Mouse (Mus musculus) kidney, embryonic 14.5 days (tissue): ENCODE results near the gene Gm44965. TPM values are rescaled to one million over a fixed set of nuclear protein-coding genes. Genes with fewer than 3 reads are reported as not detected.
A peak's percentile ranks its signal among the peaks of the same experiment; 100 is the strongest.
"Not testable (repeated sequence)": the region's sequence is repeated elsewhere in the genome, so short reads cannot be mapped to it uniquely, and the experiment has no call there.

ENCODE experiments used
- ATAC-seq: fragments of 200-750 bp; cut with Nextera tagmentation; 2 replicates; pipeline ENCODE4 v1.8.0; 2017; ENCODE audit warnings: moderate number of reproducible peaks, mild to moderate bottlenecking, moderate TSS enrichment, moderate library complexity; ENCODE audit not compliant: low FRiP score, low TSS enrichment
- H3K27ac ChIP-seq: fragments of 300-500 bp; sonication (generic); 2 replicates; pipeline ENCODE4 v1.5.1; 2014; ENCODE audit warnings: low read depth, mild to moderate bottlenecking, low read length, moderate library complexity, mixed read lengths
- H3K27me3 ChIP-seq: fragments of 300-500 bp; sonication (generic); 2 replicates; pipeline ENCODE4 v1.6.1; 2014; ENCODE audit warnings: mild to moderate bottlenecking, low read length; ENCODE audit not compliant: control insufficient read depth, insufficient read depth
- H3K36me3 ChIP-seq: fragments of 300-500 bp; sonication (generic); 2 replicates; pipeline ENCODE4 v1.6.1; 2014; ENCODE audit warnings: low read length, mixed read lengths; ENCODE audit not compliant: control insufficient read depth, insufficient read depth
- H3K4me1 ChIP-seq: fragments of 300-500 bp; sonication (generic); 2 replicates; pipeline ENCODE4 v1.6.1; 2014; ENCODE audit warnings: low read length, mixed read lengths; ENCODE audit not compliant: control insufficient read depth, insufficient read depth
- H3K4me2 ChIP-seq: fragments of 300-500 bp; sonication (generic); replicated peaks from 2 replicates; pipeline ENCODE4 v1.6.1; 2014; ENCODE audit warnings: low read depth, mild to moderate bottlenecking, low read length
- H3K4me3 ChIP-seq: fragments of 300-500 bp; sonication (generic); 2 replicates; pipeline ENCODE4 v1.5.1; 2014; ENCODE audit warnings: mild to moderate bottlenecking, low read length
- H3K9ac ChIP-seq: fragments of 300-500 bp; sonication (generic); 2 replicates; pipeline ENCODE4 v1.6.1; 2014; ENCODE audit warnings: low read depth, mild to moderate bottlenecking, low read length, moderate library complexity
- H3K9me3 ChIP-seq: fragments of 300-500 bp; sonication (generic); 2 replicates; pipeline ENCODE4 v1.6.1; 2016; ENCODE audit warnings: low read length; ENCODE audit not compliant: control insufficient read depth
- WGBS: fragments of 180-500 bp; shearing (Covaris S2); extraction: QIAGEN DNeasy Blood & Tissue Kit; methylation state at CpG from one replicate; pipeline ENCODE4 v1.1.7; 2014; 5-methylcytosine and 5-hydroxymethylcytosine counted together
- polyA plus RNA-seq: library from polyadenylated mRNA; unstranded; fragments of >200 nt; fragmentation: Nextera tagmentation; extraction: Ambion mirVana; gene quantifications from 2 replicates; pipeline ENCODE4 v1.2.1, GENCODE M21; 2014

Gm44965 gene
- polyA plus RNA-seq, 1 experiment from 2014 or later = not detected

DNA sequence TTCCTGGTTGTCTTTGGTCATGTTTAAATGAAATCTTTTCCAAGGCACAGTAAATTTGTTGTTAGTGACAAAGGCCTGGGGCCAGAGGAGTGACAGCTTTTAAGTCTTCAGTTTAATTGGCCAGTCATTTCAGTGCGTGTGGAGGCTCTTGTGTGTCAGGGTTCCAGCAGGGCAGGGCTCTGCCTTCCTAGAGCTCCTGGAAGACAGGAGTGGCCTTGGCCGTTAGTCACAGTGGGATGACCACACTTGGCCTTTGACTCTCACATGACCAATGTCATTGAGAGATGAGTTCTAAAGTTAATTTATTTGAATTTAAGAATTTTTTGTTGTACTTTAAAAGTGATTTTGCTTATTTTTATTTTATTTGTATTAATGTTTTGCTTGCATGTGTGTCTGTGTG is 14.4 kb downstream of the Gm44965 start:
- Histone ChIP-seq H3K9ac (no peak overlapping the region), H3K4me2 (no peak overlapping the region), H3K4me1 (no peaks in the 10 kb centered on the region), H3K36me3 (no peaks in the 10 kb centered on the region), H3K4me3 (no peak overlapping the region), H3K9me3 (no peaks in the 10 kb centered on the region), H3K27me3 (no peaks in the 10 kb centered on the region), H3K27ac (no peak overlapping the region)
- no peak for ATAC-seq
- 35% methylated on average over 2 of the region's 2 CpGs for WGBS

DNA sequence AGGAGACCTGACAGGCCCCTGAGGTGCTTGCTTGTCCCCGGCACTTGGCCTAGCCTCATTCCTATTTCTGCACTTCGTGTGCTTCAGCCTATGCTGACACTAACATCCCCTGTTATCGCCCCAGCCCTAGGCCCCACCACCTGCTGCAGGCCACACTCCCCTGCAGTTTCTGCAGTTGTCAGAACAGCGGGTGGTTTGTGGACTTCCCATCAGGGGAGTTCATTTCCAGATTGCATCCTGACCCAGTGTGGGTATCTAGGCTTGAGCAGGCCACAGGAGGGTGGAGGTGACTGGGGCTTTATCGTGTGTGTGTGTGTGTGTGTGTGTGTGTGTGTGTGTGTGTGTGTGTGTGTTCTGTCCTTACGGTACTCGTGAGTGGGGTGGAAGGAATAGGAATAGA is 15.8 kb downstream of the Gm44965 start:
- Histone ChIP-seq H3K36me3 (no peaks in the 10 kb centered on the region), H3K9ac (no peak overlapping the region), H3K27me3 (no peaks in the 10 kb centered on the region), H3K4me3 (no peak overlapping the region), H3K4me1 (no peaks in the 10 kb centered on the region), H3K4me2 (no peak overlapping the region), H3K27ac (no peak overlapping the region), H3K9me3 (no peaks in the 10 kb centered on the region)
- no peak for ATAC-seq
- 67% methylated on average over 7 of the region's 7 CpGs for WGBS

- Histone ChIP-seq H3K27me3 (no peaks in the 10 kb centered on the region), H3K4me2 (no peak overlapping the region), H3K36me3 (no peaks in the 10 kb centered on the region), H3K4me3 (no peak overlapping the region), H3K27ac (no peak overlapping the region), H3K4me1 (no peaks in the 10 kb centered on the region), H3K9ac (no peak overlapping the region), H3K9me3 (no peaks in the 10 kb centered on the region)
- no peak for ATAC-seq
- WGBS = 89% methylated on average over 3 of the region's 3 CpGs
These were observed 16.9 kb downstream of the Gm44965 start for GRCm38 (mm10) chr6:48610657-48611056.

- no peaks in the 10 kb centered on the region for H3K27me3 ChIP-seq
- no peak overlapping the region for H3K4me3 ChIP-seq
- no peak for ATAC-seq
- no peak overlapping the region for H3K9ac ChIP-seq
- H3K4me1 ChIP-seq = no peaks in the 10 kb centered on the region
- H3K4me2 ChIP-seq = no peak overlapping the region
- no peaks in the 10 kb centered on the region; the same call in 1 of the 2 replicates for H3K36me3 ChIP-seq
- H3K9me3 ChIP-seq = no peaks in the 10 kb centered on the region
- no peak overlapping the region for H3K27ac ChIP-seq
- WGBS = 95% methylated on average over 4 of the region's 4 CpGs
These were observed 19.7 kb downstream of the Gm44965 start for GRCm38 (mm10) chr6:48613464-48613863.

GRCm38 (mm10) chr6:48614756-48615155 is 21.0 kb downstream of the Gm44965 start:
- Histone ChIP-seq H3K4me3 (no peak overlapping the region), H3K4me2 (no peak overlapping the region), H3K9me3 (no peaks in the 10 kb centered on the region), H3K36me3 (peaks cover 8% of the 10 kb centered on the region), H3K9ac (no peak overlapping the region), H3K27ac (no peak overlapping the region), H3K27me3 (no peaks in the 10 kb centered on the region), H3K4me1 (no peaks in the 10 kb centered on the region)
- 93% methylated on average over 5 of the region's 5 CpGs for WGBS
- ATAC-seq = no peak

GRCm38 (mm10) chr6:48620031-48620430 is 26.3 kb downstream of the Gm44965 start:
- ATAC-seq = no peak
- Histone ChIP-seq H3K9ac (no peak overlapping the region), H3K27ac (no peak overlapping the region), H3K4me1 (no peaks in the 10 kb centered on the region), H3K4me3 (no peak overlapping the region), H3K36me3 (peaks cover 23% of the 10 kb centered on the region), H3K27me3 (no peaks in the 10 kb centered on the region), H3K9me3 (no peaks in the 10 kb centered on the region), H3K4me2 (no peak overlapping the region)
- 95% methylated on average over 30 of the region's 30 CpGs for WGBS

DNA sequence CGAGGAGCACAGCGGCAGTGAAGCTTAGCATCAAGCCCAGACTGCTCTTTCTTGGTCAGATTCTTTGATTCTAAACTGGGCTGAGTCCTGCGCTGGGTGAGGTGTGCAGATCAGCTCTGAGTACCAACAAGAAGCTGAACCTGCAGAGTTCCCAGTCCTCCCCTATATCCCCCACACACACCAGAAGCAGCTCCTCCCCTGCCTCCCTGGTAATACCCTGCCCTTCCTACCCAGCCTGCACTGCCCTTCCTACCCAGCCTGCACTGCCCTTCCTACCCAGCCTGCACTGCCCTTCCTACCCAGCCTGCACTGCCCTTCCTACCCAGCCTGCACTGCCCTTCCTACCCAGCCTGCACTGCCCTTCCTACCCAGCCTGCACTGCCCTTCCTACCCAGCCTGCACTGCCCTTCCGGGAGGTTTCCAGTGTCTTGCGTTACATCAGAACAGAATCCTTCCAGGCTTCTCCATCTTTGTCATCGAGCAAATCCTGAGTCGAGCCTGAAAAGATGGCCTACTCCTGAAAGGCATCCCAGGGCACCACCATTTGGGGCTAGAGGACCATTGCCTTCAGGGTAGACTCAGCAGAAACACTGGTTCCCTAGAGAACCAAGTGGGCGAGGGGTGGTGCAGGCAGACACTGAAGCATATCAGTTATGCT is 28.6 kb downstream of the Gm44965 start:
- not testable (repeated sequence) for H3K27ac ChIP-seq, H3K4me1 ChIP-seq, ATAC-seq, H3K27me3 ChIP-seq, H3K4me2 ChIP-seq, H3K4me3 ChIP-seq, H3K9ac ChIP-seq, H3K9me3 ChIP-seq
- peaks cover 23% of the 10 kb centered on the region for H3K36me3 ChIP-seq
- 87% methylated on average over 8 of the region's 8 CpGs for WGBS

- Histone ChIP-seq H3K4me1 (0 out of 2 replicates have a peak, but pooled peaks cover 9% of the 10 kb centered on the region), H3K4me3 (no peak overlapping the region), H3K36me3 (peaks cover 23% of the 10 kb centered on the region), H3K27ac (no peak overlapping the region), H3K9ac (no peak overlapping the region), H3K9me3 (no peaks in the 10 kb centered on the region), H3K4me2 (no peak overlapping the region), H3K27me3 (peaks cover 7% of the 10 kb centered on the region)
- ATAC-seq = no peak
- WGBS = 35% methylated on average over 1 of the region's 1 CpGs
These were observed 29.7 kb downstream of the Gm44965 start for GRCm38 (mm10) chr6:48623460-48623859.

- 25% methylated on average over 8 of the region's 8 CpGs for WGBS
- no peak for ATAC-seq
- Histone ChIP-seq H3K4me2 (peak within 1 kb of the TSS; percentile 73), H3K4me1 (peaks cover 22% of the 10 kb centered on the region), H3K4me3 (peak within 1 kb of the TSS; percentile 47), H3K27ac (no peak within 1 kb of the TSS), H3K9ac (peak within 1 kb of the TSS; percentile 36; the same call in 1 of the 2 replicates), H3K27me3 (peaks cover 10% of the 10 kb centered on the region), H3K36me3 (no peaks in the 10 kb centered on the region; the same call in 1 of the 2 replicates), H3K9me3 (no peaks in the 10 kb centered on the region)
These were observed 32.7 kb downstream of the Gm44965 start, which contains the start of gene AI854703 for GRCm38 (mm10) chr6:48626464-48626863. TSS of gene AI854703 (plus strand) at chr6:48626764.
